Mouse (Mus musculus) bone marrow, adult 2 months (tissue): ENCODE results near the gene 1190005I06Rik.

Source experiments
- CTCF ChIP-seq: fragments of 200-500 bp; IDR thresholded peaks from 2 replicates; pipeline ENCODE4 v1.5.1; 2011; ENCODE audit warnings: low read length, control low read depth; ENCODE audit not compliant: control insufficient read depth, insufficient read depth
- POLR2A ChIP-seq: fragments of 200-500 bp; IDR thresholded peaks from 2 replicates; pipeline ENCODE4 v1.6.1; 2011; ENCODE audit warnings: low read depth, mild to moderate bottlenecking, control low read depth, low read length, borderline replicate concordance; ENCODE audit not compliant: control insufficient read depth

DNA sequence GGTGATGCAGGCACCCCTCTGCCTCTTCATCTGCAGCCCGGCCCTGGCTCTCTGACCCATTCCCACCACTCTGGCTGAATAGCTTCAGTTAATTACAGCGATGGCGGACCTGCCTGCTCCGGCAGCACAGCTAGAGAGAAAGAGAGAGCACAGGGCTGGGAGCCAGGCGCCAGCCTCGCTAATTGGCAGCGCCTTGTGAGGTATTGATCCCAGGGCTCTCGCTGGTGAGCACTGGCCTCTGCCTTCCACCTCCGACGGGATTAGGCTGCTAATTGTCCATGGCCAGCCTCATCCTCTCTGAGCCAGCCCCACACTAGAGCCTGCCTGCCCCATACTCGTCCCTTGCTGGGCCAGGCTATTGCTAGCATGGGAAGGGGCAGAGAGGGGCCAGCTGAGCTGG lies 87.8 kb downstream of the 1190005I06Rik start:
- no peak for TF ChIP-seq CTCF
- no peak for TF ChIP-seq POLR2A
